Mouse (Mus musculus) ovary, postnatal 14 days (tissue): ENCODE measurements around the gene Cdca7.

ENCODE experiments used
- DNase-seq: peaks from one replicate; pipeline ENCODE4 v3.0.0; 2022; ENCODE audit warnings: low spot score

The Cdca7 gene

GRCm38 (mm10) chr2:72491650-72492049, 15.7 kb downstream of the Cdca7 start:
- DNase-seq = no peak

- DNase-seq = no peak
Observed at GRCm38 (mm10) chr2:72493039-72493438, 17.1 kb downstream of the Cdca7 start.

GRCm38 (mm10) chr2:72499074-72499721, 23.2 kb downstream of the Cdca7 start:
- DNase-seq = no peak

GRCm38 (mm10) chr2:72499782-72500411, 23.9 kb downstream of the Cdca7 start:
- no peak for DNase-seq

DNA sequence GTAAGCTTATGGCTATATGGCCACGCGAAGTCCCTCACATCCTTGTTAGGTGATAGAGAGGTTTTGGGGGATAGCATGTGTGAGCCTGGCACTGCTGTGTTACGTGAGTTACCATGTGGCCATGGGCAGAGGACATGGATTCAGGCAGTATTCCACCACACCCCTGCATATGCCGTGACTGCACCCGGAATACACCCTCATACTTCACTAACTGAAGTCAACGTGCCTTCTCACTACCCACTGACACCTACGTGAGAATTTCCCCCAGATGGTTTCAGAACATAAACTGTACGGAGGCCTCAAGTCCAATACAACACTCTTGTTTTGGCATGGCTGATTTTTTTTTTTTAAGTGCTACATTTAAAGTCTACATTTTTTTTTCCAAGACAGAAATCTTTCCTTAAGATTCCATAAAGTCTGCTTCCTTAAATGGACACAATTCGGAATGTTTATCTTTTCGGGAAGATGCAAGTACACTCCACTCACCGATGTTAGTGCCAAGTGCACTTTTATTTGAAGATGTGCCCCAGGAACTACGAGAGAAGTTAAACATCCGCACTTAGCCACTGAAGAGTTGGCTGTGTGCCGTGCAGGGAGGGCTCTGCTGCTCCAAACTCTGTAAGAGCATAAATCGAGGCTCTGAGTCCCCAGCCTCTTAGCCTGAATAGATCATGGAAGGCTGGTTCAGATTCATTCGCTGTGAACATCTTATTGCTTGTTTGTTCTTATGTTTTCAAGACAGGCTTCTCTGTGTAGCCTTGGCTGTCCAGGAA, 26.3 kb downstream of the Cdca7 start:
- no peak for DNase-seq

DNA sequence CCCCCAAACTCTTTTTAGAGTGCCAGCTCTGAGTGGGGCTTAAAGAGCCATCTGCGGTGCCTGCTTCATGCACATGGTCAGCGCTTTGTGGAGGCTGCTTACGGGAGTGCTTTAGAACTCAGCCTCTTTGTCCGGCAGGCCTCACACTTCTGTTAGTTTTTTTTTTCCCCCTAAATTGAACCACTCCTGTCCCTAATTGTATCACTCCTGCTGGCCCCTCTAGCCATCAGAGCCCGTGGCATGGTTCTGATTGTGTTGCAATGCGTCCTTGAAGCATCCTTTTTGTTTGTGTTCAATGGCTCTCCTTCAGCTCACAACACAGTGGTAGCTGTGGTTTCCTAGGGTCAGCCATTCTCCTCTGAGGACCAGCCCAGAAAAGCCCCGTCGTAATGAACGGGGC, 27.7 kb downstream of the Cdca7 start:
- no peak for DNase-seq

- no peak for DNase-seq
Observed at GRCm38 (mm10) chr2:72507855-72508635, 32.1 kb downstream of the Cdca7 start.

- DNase-seq = no peak
Observed at GRCm38 (mm10) chr2:72508891-72509290, 32.9 kb downstream of the Cdca7 start.

DNA sequence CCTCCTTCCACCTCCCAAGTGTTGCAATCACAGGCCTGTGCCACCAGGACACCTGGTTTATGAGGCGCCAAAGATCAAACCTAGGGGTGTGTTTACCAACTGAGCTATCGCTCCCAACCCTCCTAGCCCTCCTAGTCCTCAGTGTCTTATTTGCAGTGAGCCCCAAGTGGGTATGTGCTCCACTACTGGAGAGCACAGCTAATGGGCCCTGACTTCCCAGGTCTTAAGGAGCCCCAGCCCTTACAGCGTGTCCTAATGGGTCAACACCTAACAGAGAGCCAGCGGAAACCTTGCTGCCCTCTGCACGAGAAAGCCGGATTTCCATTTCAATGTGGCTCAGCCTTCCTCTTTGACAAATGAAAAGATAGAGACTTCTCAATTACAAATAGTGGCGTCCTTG, 39.6 kb downstream of the Cdca7 start:
- no peak for DNase-seq

- DNase-seq = peak; percentile 82
Observed at GRCm38 (mm10) chr2:72515971-72516719, 40.2 kb downstream of the Cdca7 start.

GRCm38 (mm10) chr2:72516720-72517089, 40.7 kb downstream of the Cdca7 start:
- DNase-seq = no peak

- no peak for DNase-seq
Observed at GRCm38 (mm10) chr2:72524022-72524421, 48.1 kb downstream of the Cdca7 start.

- no peak for DNase-seq
Observed at GRCm38 (mm10) chr2:72525556-72525955, 49.6 kb downstream of the Cdca7 start.

GRCm38 (mm10) chr2:72529026-72529357, 53.0 kb downstream of the Cdca7 start:
- no peak for DNase-seq

- DNase-seq = no peak
Observed at GRCm38 (mm10) chr2:72529358-72530319, 53.7 kb downstream of the Cdca7 start.

DNA sequence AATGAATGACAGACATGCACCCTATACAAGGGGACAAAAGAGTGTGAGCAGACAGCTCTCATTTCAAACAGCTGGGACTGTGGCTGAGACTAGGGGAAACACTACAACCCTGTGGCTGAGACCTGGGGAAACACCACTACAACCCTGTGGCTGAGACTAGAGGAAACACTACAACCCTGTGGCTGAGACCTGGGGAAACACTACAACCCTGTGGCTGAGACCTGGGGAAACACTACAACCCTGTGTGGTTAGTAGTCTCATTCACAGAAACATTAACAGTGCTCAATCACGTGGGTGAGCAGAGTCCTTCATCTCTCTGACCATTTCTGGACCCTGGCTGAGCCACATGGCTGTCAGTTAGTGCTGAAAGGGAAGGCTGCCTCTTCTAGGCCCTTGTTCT, 59.9 kb downstream of the Cdca7 start:
- DNase-seq = no peak
